8 mouse cellular contexts compared by ENCODE assay signal in genomic region chr19:46040149-46040902, GRCm38 (mm10). TPM values are rescaled to one million over a fixed set of nuclear protein-coding genes. Genes with fewer than 3 reads are reported as not detected.
DNase-seq lines count a peak whose midpoint lies in the region; ATAC-seq and TF ChIP-seq lines count a peak whose summit lies in the region.

No protein-coding gene starts in this region.

- no peaks in the 10 kb centered on the region for H3K27me3 ChIP-seq in lung, embryonic 14.5 days (ENCODE audit: insufficient read depth, low read length)
- no peaks in the 10 kb centered on the region for H3K27me3 ChIP-seq in embryonic facial prominence, embryonic 15.5 days
- no peaks in the 10 kb centered on the region for H3K27me3 ChIP-seq in limb, embryonic 14.5 days (ENCODE audit: control insufficient read depth, insufficient read depth, low read length)

- H3K36me3 ChIP-seq in lung, embryonic 14.5 days (ENCODE audit: insufficient read depth) = peaks cover 16% of the 10 kb centered on the region
- H3K36me3 ChIP-seq in embryonic facial prominence, embryonic 15.5 days = peaks cover 13% of the 10 kb centered on the region
- H3K36me3 ChIP-seq in limb, embryonic 14.5 days (ENCODE audit: control insufficient read depth, insufficient read depth, low read length) = peaks cover 20% of the 10 kb centered on the region

- DNase-seq in lung, embryonic 14.5 days = peak; percentile 26
- DNase-seq in lung, postnatal 10 days = no peak
- no peak for DNase-seq in limb, embryonic 14.5 days (ENCODE audit: low spot score)
- DNase-seq in left cerebral cortex, adult 18-20 months (ENCODE audit: low spot score in 2 of 2) = no peak
- DNase-seq in frontal cortex, adult 2 months (ENCODE audit: extremely low spot score in 1 of 2, low spot score in 1 of 2) = no peak
- DNase-seq in right cerebral cortex, postnatal 10 days (ENCODE audit: low spot score in 2 of 2) = no peak

- H3K4me1 ChIP-seq in lung, embryonic 14.5 days (ENCODE audit: insufficient read depth) = peaks cover 40% of the 10 kb centered on the region
- H3K4me1 ChIP-seq in embryonic facial prominence, embryonic 15.5 days = peaks cover 74% of the 10 kb centered on the region
- peaks cover 61% of the 10 kb centered on the region for H3K4me1 ChIP-seq in limb, embryonic 14.5 days (ENCODE audit: control insufficient read depth, insufficient read depth, low read length)
- H3K4me1 ChIP-seq in olfactory bulb, adult 2 months (ENCODE audit: control insufficient read depth, insufficient read depth, low read length) = peaks cover 52% of the 10 kb centered on the region

- H3K27ac ChIP-seq in lung, embryonic 14.5 days (ENCODE audit: low read depth) = peak overlapping the region; percentile 96
- H3K27ac ChIP-seq in embryonic facial prominence, embryonic 15.5 days (replicated peaks) = peak overlapping the region; percentile 100
- H3K27ac ChIP-seq in limb, embryonic 14.5 days (replicated peaks; ENCODE audit: low read depth, low read length) = peak overlapping the region; percentile 88
- peak overlapping the region; percentile 73; the same call in 1 of the 2 replicates for H3K27ac ChIP-seq in olfactory bulb, adult 2 months (ENCODE audit: insufficient read depth, low read depth, low read length)

- TF ChIP-seq POLR2A in limb, embryonic 14.5 days (IDR thresholded peaks at IDR 0.05; ENCODE audit: borderline replicate concordance, extremely low read depth, insufficient read depth, insufficient read length) = no peak
- TF ChIP-seq POLR2A in olfactory bulb, adult 2 months (IDR thresholded peaks at IDR 0.05; ENCODE audit: insufficient read depth, low read depth, low read length) = no peak

- 35% methylated on average over 14 of the region's 14 CpGs for WGBS in lung, embryonic 14.5 days
- WGBS in embryonic facial prominence, embryonic 15.5 days = 33% methylated on average over 14 of the region's 14 CpGs
- WGBS in limb, embryonic 14.5 days = 42% methylated on average over 14 of the region's 14 CpGs
- 20% methylated on average over 14 of the region's 14 CpGs for WGBS in olfactory bulb, adult 2 months

- H3K9ac ChIP-seq in lung, embryonic 14.5 days = peak overlapping the region; percentile 93
- no peak overlapping the region for H3K9ac ChIP-seq in embryonic facial prominence, embryonic 15.5 days
- peak overlapping the region; percentile 92; the same call in 1 of the 2 replicates for H3K9ac ChIP-seq in limb, embryonic 14.5 days (ENCODE audit: low read depth, low read length, severe bottlenecking)

- TF ChIP-seq CTCF in lung, embryonic 14.5 days (IDR thresholded peaks at IDR 0.05; ENCODE audit: low read depth) = no peak
- TF ChIP-seq CTCF in olfactory bulb, adult 2 months (IDR thresholded peaks at IDR 0.05; ENCODE audit: insufficient read depth, low read depth, low read length) = no peak

- no peak for ATAC-seq in lung, embryonic 14.5 days (ENCODE audit: insufficient read depth)
- ATAC-seq in embryonic facial prominence, embryonic 15.5 days (ENCODE audit: insufficient number of reproducible peaks, low FRiP score, low TSS enrichment, low read depth) = no peak
- no peak for ATAC-seq in limb, embryonic 14.5 days (ENCODE audit: low FRiP score, low read depth)

- peak overlapping the region; percentile 89 for H3K4me2 ChIP-seq in lung, embryonic 14.5 days
- H3K4me2 ChIP-seq in embryonic facial prominence, embryonic 15.5 days (replicated peaks) = peak overlapping the region; percentile 84
- H3K4me2 ChIP-seq in limb, embryonic 14.5 days (replicated peaks; ENCODE audit: low read depth, low read length, severe bottlenecking) = peak overlapping the region; percentile 99

- peak overlapping the region; percentile 85 for H3K4me3 ChIP-seq in lung, embryonic 14.5 days (ENCODE audit: low read depth, low read length)
- peak overlapping the region; percentile 66 for H3K4me3 ChIP-seq in embryonic facial prominence, embryonic 15.5 days (replicated peaks)
- peak overlapping the region; percentile 84 for H3K4me3 ChIP-seq in limb, embryonic 14.5 days (replicated peaks; ENCODE audit: low read length)
- H3K4me3 ChIP-seq in olfactory bulb, adult 2 months (ENCODE audit: insufficient read depth, low read depth, low read length) = peak overlapping the region; percentile 63

- no peaks in the 10 kb centered on the region for H3K9me3 ChIP-seq in lung, embryonic 14.5 days (ENCODE audit: low read depth, low read length)
- H3K9me3 ChIP-seq in embryonic facial prominence, embryonic 15.5 days (replicated peaks) = no peaks in the 10 kb centered on the region
- H3K9me3 ChIP-seq in limb, embryonic 14.5 days (ENCODE audit: control insufficient read depth, low read length) = no peaks in the 10 kb centered on the region

RNA-seq across cellular contexts. Expression of gene Pprc1, which starts 4.4 kb away (rescaled TPM):
- 53.7 and 55.1 TPM in 2 replicates for polyA plus RNA-seq in lung, embryonic 14.5 days (2014; fragmentation: Nextera tagmentation; extraction: Ambion mirVana)
- polyA plus RNA-seq in embryonic facial prominence, embryonic 15.5 days (2015; fragmentation: Nextera tagmentation; extraction: Ambion mirVana) = 37.0 and 38.3 TPM in 2 replicates
- polyA plus RNA-seq in limb, embryonic 14.5 days (2012; rRNA removed) = 61.5 and 76.4 TPM in 2 replicates
- 40.5 and 50.5 TPM in 2 replicates for polyA plus RNA-seq in limb, embryonic 14.5 days (2014; fragmentation: Nextera tagmentation; extraction: Ambion mirVana)
- not detected in 2 replicates for polyA plus RNA-seq in olfactory bulb, adult 2 months (2012; ENCODE audit: insufficient read depth, insufficient read length, low replicate concordance, missing spikeins)
- 10 to 100 TPM; 26.1 to 33.3 TPM for total RNA-seq in left cerebral cortex, adult 18-20 months (2021)
- polyA plus RNA-seq in frontal cortex, adult 2 months (2012; rRNA removed) = 15.9 TPM in 2 replicates

RNA-seq across cellular contexts. Expression of gene Ldb1, which starts 4.7 kb away (rescaled TPM):
- 86.7 and 87.7 TPM in 2 replicates for polyA plus RNA-seq in lung, embryonic 14.5 days (2014; fragmentation: Nextera tagmentation; extraction: Ambion mirVana)
- 114 and 120 TPM in 2 replicates for polyA plus RNA-seq in embryonic facial prominence, embryonic 15.5 days (2015; fragmentation: Nextera tagmentation; extraction: Ambion mirVana)
- polyA plus RNA-seq in limb, embryonic 14.5 days (2012; rRNA removed) = 412 and 480 TPM in 2 replicates
- 93.8 and 108 TPM in 2 replicates for polyA plus RNA-seq in limb, embryonic 14.5 days (2014; fragmentation: Nextera tagmentation; extraction: Ambion mirVana)
- 245 TPM in 1 of 2 replicates, not detected in the other for polyA plus RNA-seq in olfactory bulb, adult 2 months (2012; ENCODE audit: insufficient read depth, insufficient read length, low replicate concordance, missing spikeins)
- 100 to 1,000 TPM; 113 to 123 TPM for total RNA-seq in left cerebral cortex, adult 18-20 months (2021)
- 171 and 172 TPM in 2 replicates for polyA plus RNA-seq in frontal cortex, adult 2 months (2012; rRNA removed)

RNA-seq across cellular contexts. Expression of gene Nolc1, which starts 35.3 kb away (rescaled TPM):
- polyA plus RNA-seq in lung, embryonic 14.5 days (2014; fragmentation: Nextera tagmentation; extraction: Ambion mirVana) = 99.3 and 105 TPM in 2 replicates
- 74.1 and 76.9 TPM in 2 replicates for polyA plus RNA-seq in embryonic facial prominence, embryonic 15.5 days (2015; fragmentation: Nextera tagmentation; extraction: Ambion mirVana)
- 40.5 and 64.1 TPM in 2 replicates for polyA plus RNA-seq in limb, embryonic 14.5 days (2012; rRNA removed)
- polyA plus RNA-seq in limb, embryonic 14.5 days (2014; fragmentation: Nextera tagmentation; extraction: Ambion mirVana) = 73.5 and 74.7 TPM in 2 replicates
- polyA plus RNA-seq in olfactory bulb, adult 2 months (2012; ENCODE audit: insufficient read depth, insufficient read length, low replicate concordance, missing spikeins) = not detected in 2 replicates
- 10 to 100 TPM; 47.0 to 50.2 TPM for total RNA-seq in left cerebral cortex, adult 18-20 months (2021)
- 37.1 and 41.8 TPM in 2 replicates for polyA plus RNA-seq in frontal cortex, adult 2 months (2012; rRNA removed)

RNA-seq across cellular contexts. Expression of gene Hps6, which starts 37.0 kb away (rescaled TPM):
- 6.0 and 6.5 TPM in 2 replicates for polyA plus RNA-seq in lung, embryonic 14.5 days (2014; fragmentation: Nextera tagmentation; extraction: Ambion mirVana)
- polyA plus RNA-seq in embryonic facial prominence, embryonic 15.5 days (2015; fragmentation: Nextera tagmentation; extraction: Ambion mirVana) = 8.7 and 10.1 TPM in 2 replicates
- polyA plus RNA-seq in limb, embryonic 14.5 days (2012; rRNA removed) = 4.2 and 5.1 TPM in 2 replicates
- polyA plus RNA-seq in limb, embryonic 14.5 days (2014; fragmentation: Nextera tagmentation; extraction: Ambion mirVana) = 5.6 and 6.0 TPM in 2 replicates
- polyA plus RNA-seq in olfactory bulb, adult 2 months (2012; ENCODE audit: insufficient read depth, insufficient read length, low replicate concordance, missing spikeins) = not detected in 2 replicates
- total RNA-seq in left cerebral cortex, adult 18-20 months (2021) = 1 to 10 TPM; 7.8 to 8.4 TPM
- polyA plus RNA-seq in frontal cortex, adult 2 months (2012; rRNA removed) = 3.1 and 3.6 TPM in 2 replicates

RNA-seq across cellular contexts. Expression of gene Armh3, which starts 42.0 kb away (rescaled TPM):
- 16.0 and 17.8 TPM in 2 replicates for polyA plus RNA-seq in lung, embryonic 14.5 days (2014; fragmentation: Nextera tagmentation; extraction: Ambion mirVana)
- polyA plus RNA-seq in embryonic facial prominence, embryonic 15.5 days (2015; fragmentation: Nextera tagmentation; extraction: Ambion mirVana) = 16.6 and 20.5 TPM in 2 replicates
- 13.7 and 15.6 TPM in 2 replicates for polyA plus RNA-seq in limb, embryonic 14.5 days (2012; rRNA removed)
- polyA plus RNA-seq in limb, embryonic 14.5 days (2014; fragmentation: Nextera tagmentation; extraction: Ambion mirVana) = 13.6 and 15.7 TPM in 2 replicates
- not detected in 2 replicates for polyA plus RNA-seq in olfactory bulb, adult 2 months (2012; ENCODE audit: insufficient read depth, insufficient read length, low replicate concordance, missing spikeins)
- 10 to 100 TPM; 17.5 to 20.2 TPM for total RNA-seq in left cerebral cortex, adult 18-20 months (2021)
- polyA plus RNA-seq in frontal cortex, adult 2 months (2012; rRNA removed) = 14.9 and 16.2 TPM in 2 replicates
